ENCODE assay signal across 18 mouse cellular contexts in the genomic region with DNA sequence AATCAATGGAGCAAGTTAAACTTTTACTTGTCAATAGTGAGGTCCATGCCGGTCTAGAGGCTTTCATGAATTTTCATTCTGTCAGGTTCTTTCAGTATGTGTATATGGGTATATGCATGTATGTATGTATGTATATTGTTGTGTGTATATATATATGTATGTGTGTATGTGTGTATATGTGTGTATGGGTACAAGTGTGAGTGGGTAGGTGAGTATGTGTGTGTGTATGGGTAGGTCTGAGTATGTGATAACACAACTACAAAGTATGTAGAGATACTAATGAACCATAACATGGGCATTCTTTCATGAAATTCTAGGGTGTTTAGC.
"Had no signal": no experiment of that assay in that cellular context is flagged by ENCODE, and none has a peak within 500 bp of the region (broad histone marks: within the 10 kb centered on the region; RNA-seq: fewer than 3 reads in every experiment).

No protein-coding gene starts in this region.

- H3K4me1 ChIP-seq: midbrain, embryonic 10.5 days; midbrain, embryonic 12.5 days; neural tube, embryonic 13.5 days; neural tube, embryonic 15.5 days had no signal

- H3K9me3 ChIP-seq: midbrain, embryonic 10.5 days; midbrain, embryonic 12.5 days; neural tube, embryonic 13.5 days; neural tube, embryonic 15.5 days had no signal

- H3K9ac ChIP-seq: liver, embryonic 14.5 days; lung, embryonic 14.5 days; midbrain, embryonic 12.5 days; neural tube, embryonic 13.5 days; neural tube, embryonic 15.5 days had no signal

- H3K4me2 ChIP-seq: lung, embryonic 14.5 days; midbrain, embryonic 12.5 days; neural tube, embryonic 13.5 days; neural tube, embryonic 15.5 days had no signal

- DNase-seq: lung, embryonic 14.5 days; lung, postnatal 14 days; midbrain, embryonic 14.5 days; retina, postnatal 1 day; right cerebral cortex, adult 18-20 months; right cerebral cortex, postnatal 25 days; right cerebral cortex, postnatal 4 days; spleen, adult 18-20 months; thymus, adult 18-20 months; thymus, postnatal 14 days; thymus, postnatal 36 days had no signal

- H3K36me3 ChIP-seq: midbrain, embryonic 10.5 days; midbrain, embryonic 12.5 days; neural tube, embryonic 13.5 days; neural tube, embryonic 15.5 days had no signal

- H3K27me3 ChIP-seq: midbrain, embryonic 12.5 days; neural tube, embryonic 13.5 days; neural tube, embryonic 15.5 days had no signal

- ATAC-seq: midbrain, embryonic 16.5 days had no signal

- H3K4me3 ChIP-seq: midbrain, embryonic 10.5 days; midbrain, embryonic 12.5 days; myocyte; neural tube, embryonic 13.5 days; neural tube, embryonic 15.5 days had no signal

- H3K27ac ChIP-seq: liver, embryonic 14.5 days; midbrain, embryonic 10.5 days; midbrain, embryonic 12.5 days; neural tube, embryonic 13.5 days; neural tube, embryonic 15.5 days had no signal
